Mouse (Mus musculus): ENCODE data around the gene C2cd2l. TPM values are rescaled to one million over a fixed set of nuclear protein-coding genes. Genes with fewer than 3 reads are reported as not detected.

Gene C2cd2l
- polyA plus RNA-seq (2012; rRNA removed), result 38.4 and 40.7 TPM in 2 replicates

GRCm38 (mm10) chr9:44319887-44320798 lies at the start of gene C2cd2l:
Gene C2cd2l, minus strand, starts transcription at chr9:44320285.

GRCm38 (mm10) chr9:44361190-44361917 lies 41.3 kb upstream of the C2cd2l start, which contains the start of gene Vps11:
Gene Vps11, minus strand, starts transcription at chr9:44361670.

GRCm38 (mm10) chr9:44343781-44344421 lies 23.8 kb upstream of the C2cd2l start, which contains the start of gene Hmbs:
Gene Hmbs, minus strand, starts transcription at chr9:44344228.

GRCm38 (mm10) chr9:44334396-44335330 lies 14.6 kb upstream of the C2cd2l start, which contains the start of gene H2afx:
Gene H2afx, plus strand, starts transcription at chr9:44334694.

GRCm38 (mm10) chr9:44325768-44326370 lies 5.8 kb upstream of the C2cd2l start, which contains the start of gene Dpagt1:
Gene Dpagt1, plus strand, starts transcription at chr9:44326019.

GRCm38 (mm10) chr9:44305466-44306079 lies 14.5 kb downstream of the C2cd2l start, which contains the start of gene Hinfp:
Gene Hinfp, minus strand, starts transcription at chr9:44305671.

GRCm38 (mm10) chr9:44288076-44288958 lies 31.8 kb downstream of the C2cd2l start, which contains the start of gene Abcg4:
Gene Abcg4, minus strand, starts transcription at chr9:44288615.

GRCm38 (mm10) chr9:44268432-44268831 lies 51.7 kb downstream of the C2cd2l start, which contains the start of gene Nlrx1:
Gene Nlrx1, minus strand, starts transcription at chr9:44268599.

Other genes starting within 250 kb of the C2cd2l start
- gene Mfrp, start 218.6 kb downstream of the C2cd2l start, polyA plus RNA-seq (2012; rRNA removed), result 0.35 and 0.42 TPM in 2 replicates
- 9.8 and 13.4 TPM in 2 replicates for gene C1qtnf5, start 213.0 kb downstream of the C2cd2l start, polyA plus RNA-seq (2012; rRNA removed)
- gene Gm49380, start 206.8 kb downstream of the C2cd2l start, polyA plus RNA-seq (2012; rRNA removed), result 0.03 and 0.43 TPM in 2 replicates
- 19.0 and 21.9 TPM in 2 replicates for gene Rnf26, start 206.8 kb downstream of the C2cd2l start, polyA plus RNA-seq (2012; rRNA removed)
- 38.7 and 43.6 TPM in 2 replicates for gene Mcam, start 185.8 kb downstream of the C2cd2l start, polyA plus RNA-seq (2012; rRNA removed)
- 2.5 TPM in 2 replicates for gene Cbl, start 86.2 kb downstream of the C2cd2l start, polyA plus RNA-seq (2012; rRNA removed)
- gene Ccdc153, start 79.6 kb downstream of the C2cd2l start, polyA plus RNA-seq (2012; rRNA removed), result 0.06 TPM in 1 of 2 replicates, not detected in the other
- gene Pdzd3, start 68.8 kb downstream of the C2cd2l start, polyA plus RNA-seq (2012; rRNA removed), result not detected in 2 replicates
- gene Nlrx1, start 51.7 kb downstream of the C2cd2l start, polyA plus RNA-seq (2012; rRNA removed), result 4.4 and 5.1 TPM in 2 replicates
- 3.1 and 3.2 TPM in 2 replicates for gene Abcg4, start 31.7 kb downstream of the C2cd2l start, polyA plus RNA-seq (2012; rRNA removed)
- 3.4 and 5.5 TPM in 2 replicates for gene Hinfp, start 14.6 kb downstream of the C2cd2l start, polyA plus RNA-seq (2012; rRNA removed)
- gene Dpagt1, start 5.7 kb upstream of the C2cd2l start, polyA plus RNA-seq (2012; rRNA removed), result 27.1 and 28.1 TPM in 2 replicates
- 42.8 and 86.6 TPM in 2 replicates for gene H2afx, start 14.4 kb upstream of the C2cd2l start, polyA plus RNA-seq (2012; rRNA removed)
- gene Hmbs, start 23.9 kb upstream of the C2cd2l start, polyA plus RNA-seq (2012; rRNA removed), result 19.0 and 20.5 TPM in 2 replicates
- 7.8 and 9.0 TPM in 2 replicates for gene Vps11, start 41.4 kb upstream of the C2cd2l start, polyA plus RNA-seq (2012; rRNA removed)
- gene Hyou1, start 59.2 kb upstream of the C2cd2l start, polyA plus RNA-seq (2012; rRNA removed), result 23.7 and 29.7 TPM in 2 replicates
- 9.2 and 12.1 TPM in 2 replicates for gene Slc37a4, start 76.6 kb upstream of the C2cd2l start, polyA plus RNA-seq (2012; rRNA removed)
- gene Rps25, start 86.9 kb upstream of the C2cd2l start, polyA plus RNA-seq (2012; rRNA removed), result 17.8 and 26.3 TPM in 2 replicates
- 11.9 and 17.8 TPM in 2 replicates for gene Trappc4, start 87.3 kb upstream of the C2cd2l start, polyA plus RNA-seq (2012; rRNA removed)
- gene Ccdc84, start 98.3 kb upstream of the C2cd2l start, polyA plus RNA-seq (2012; rRNA removed), result 6.7 and 13.0 TPM in 2 replicates
- gene Foxr1, start 120.9 kb upstream of the C2cd2l start, polyA plus RNA-seq (2012; rRNA removed), result not detected in 2 replicates
- 0.19 and 0.81 TPM in 2 replicates for gene Upk2, start 134.7 kb upstream of the C2cd2l start, polyA plus RNA-seq (2012; rRNA removed)
- 23.6 and 25.0 TPM in 2 replicates for gene Bcl9l, start 162.5 kb upstream of the C2cd2l start, polyA plus RNA-seq (2012; rRNA removed)
- 0.04 and 0.05 TPM in 2 replicates for gene Cxcr5, start 241.6 kb upstream of the C2cd2l start, polyA plus RNA-seq (2012; rRNA removed)